Mouse (Mus musculus): ENCODE results near the gene Rnd1. TPM values are rescaled to one million over a fixed set of nuclear protein-coding genes. Genes with fewer than 3 reads are reported as not detected.

Rnd1 gene
- total and polyA plus RNA-seq, 2 experiments from 2014 or later, result 24.1 to 34.1 TPM

DNA sequence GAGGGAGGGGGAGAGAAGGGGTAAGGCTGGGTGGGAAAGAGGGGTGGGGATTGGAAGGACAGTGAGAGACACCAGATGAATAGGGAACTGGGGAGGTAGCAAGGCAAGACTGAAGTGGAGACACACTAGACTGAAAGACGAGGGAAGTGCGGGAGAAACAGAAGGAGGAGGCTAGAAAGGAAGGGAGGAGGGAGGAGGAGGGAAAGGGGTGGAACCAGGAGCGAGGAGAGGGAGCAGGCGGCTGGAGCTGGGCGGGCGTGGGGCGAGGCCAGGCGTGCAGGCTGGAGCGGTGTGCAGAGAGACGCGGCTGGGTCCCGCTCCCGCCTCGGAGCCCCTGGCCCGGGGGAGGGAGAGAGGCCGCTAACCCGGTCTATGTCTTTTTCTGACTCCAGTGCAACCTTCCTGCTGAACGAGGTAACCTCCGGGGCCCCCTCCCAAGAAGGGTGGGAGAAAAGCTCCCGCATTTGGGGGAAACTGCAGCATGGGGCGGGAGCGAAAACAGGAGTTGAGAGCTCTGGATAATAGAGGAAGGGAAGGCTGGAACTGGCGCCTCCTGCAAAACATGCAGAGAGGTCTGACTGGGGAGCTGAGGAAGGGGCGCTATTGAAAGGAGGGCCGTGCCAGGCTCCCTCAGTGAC is 45.0 kb downstream of the Rnd1 start:
- peaks cover 23% of the 10 kb centered on the region for H3K4me1 ChIP-seq (ENCODE audit: insufficient read depth)
- H3K4me3 ChIP-seq (ENCODE audit: low read depth, low read length), result peak overlapping the region; percentile 66
- H3K9me3 ChIP-seq (ENCODE audit: low read length), result no peaks in the 10 kb centered on the region
- 0 out of 2 replicates have a peak, but pooled peaks have one; percentile 4 for TF ChIP-seq CTCF (IDR thresholded peaks at IDR 0.05; ENCODE audit: low read depth)
- DNase-seq (peak; percentile 77), ATAC-seq (peak; percentile 45)
- peak overlapping the region; percentile 86 for H3K9ac ChIP-seq
- H3K4me2 ChIP-seq (ENCODE audit: low read depth), result peak overlapping the region; percentile 82
- no peaks in the 10 kb centered on the region for H3K27me3 ChIP-seq (ENCODE audit: insufficient read depth, low read length)
- no peaks in the 10 kb centered on the region for H3K36me3 ChIP-seq (ENCODE audit: insufficient read depth)
- 2% methylated on average over 25 of the region's 25 CpGs for WGBS
- peak overlapping the region; percentile 97 for H3K27ac ChIP-seq (ENCODE audit: low read depth, low read length)

- Histone ChIP-seq H3K9ac (peak overlapping the region; percentile 86), H3K36me3 (ENCODE audit: insufficient read depth) (no peaks in the 10 kb centered on the region), H3K4me2 (ENCODE audit: low read depth) (peak overlapping the region; percentile 82), H3K9me3 (ENCODE audit: low read length) (no peaks in the 10 kb centered on the region), H3K4me3 (ENCODE audit: low read depth, low read length) (peak overlapping the region; percentile 66), H3K27ac (ENCODE audit: low read depth, low read length) (peak overlapping the region; percentile 97), H3K27me3 (ENCODE audit: insufficient read depth, low read length) (no peaks in the 10 kb centered on the region), H3K4me1 (ENCODE audit: insufficient read depth) (peaks cover 16% of the 10 kb centered on the region)
- DNase-seq, result peak; percentile 86
- peak; percentile 94 for TF ChIP-seq CTCF (IDR thresholded peaks at IDR 0.05; ENCODE audit: low read depth)
- ATAC-seq, result peak; percentile 36
- 2% methylated on average over 18 of the region's 18 CpGs for WGBS
Observed at GRCm38 (mm10) chr15:98631493-98631892, 45.8 kb downstream of the Rnd1 start.

DNA sequence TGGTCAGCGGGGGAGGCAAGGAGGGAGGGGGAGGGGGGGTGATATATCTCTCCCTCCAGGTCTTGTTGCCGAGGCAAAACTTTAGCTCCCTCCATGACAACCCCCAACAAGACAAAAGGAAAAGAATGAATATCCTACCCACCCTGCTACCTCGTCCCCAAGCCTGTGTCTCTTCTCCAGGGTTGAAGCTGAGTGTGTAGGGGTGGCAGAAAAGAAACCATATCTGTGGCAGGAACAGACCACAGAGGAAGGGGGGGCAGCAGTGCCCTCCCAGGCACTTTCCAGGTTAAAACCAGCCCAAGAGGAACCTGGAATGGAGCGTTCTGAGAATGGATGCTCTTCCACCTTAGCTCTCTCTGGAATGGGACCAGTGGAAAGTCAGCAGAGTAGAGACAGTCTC is 46.7 kb downstream of the Rnd1 start, which contains the start of gene Cacnb3:
TSS of gene Cacnb3 (plus strand) at position 301 of the 400 bp plus-strand sequence.
- peak within 1 kb of the TSS; percentile 86 for H3K9ac ChIP-seq
- peak within 1 kb of the TSS; percentile 66 for H3K4me3 ChIP-seq (ENCODE audit: low read depth, low read length)
- H3K27ac ChIP-seq (ENCODE audit: low read depth, low read length), result peak within 1 kb of the TSS; percentile 97
- ATAC-seq (no peak), DNase-seq (no peak)
- no peaks in the 10 kb centered on the region for H3K9me3 ChIP-seq (ENCODE audit: low read length)
- peaks cover 11% of the 10 kb centered on the region for H3K4me1 ChIP-seq (ENCODE audit: insufficient read depth)
- H3K27me3 ChIP-seq (ENCODE audit: insufficient read depth, low read length), result no peaks in the 10 kb centered on the region
- H3K36me3 ChIP-seq (ENCODE audit: insufficient read depth), result no peaks in the 10 kb centered on the region
- 35% methylated on average over 4 of the region's 4 CpGs for WGBS
- peak within 1 kb of the TSS; percentile 82 for H3K4me2 ChIP-seq (ENCODE audit: low read depth)
- TF ChIP-seq CTCF (IDR thresholded peaks at IDR 0.05; ENCODE audit: low read depth), result no peak

DNA sequence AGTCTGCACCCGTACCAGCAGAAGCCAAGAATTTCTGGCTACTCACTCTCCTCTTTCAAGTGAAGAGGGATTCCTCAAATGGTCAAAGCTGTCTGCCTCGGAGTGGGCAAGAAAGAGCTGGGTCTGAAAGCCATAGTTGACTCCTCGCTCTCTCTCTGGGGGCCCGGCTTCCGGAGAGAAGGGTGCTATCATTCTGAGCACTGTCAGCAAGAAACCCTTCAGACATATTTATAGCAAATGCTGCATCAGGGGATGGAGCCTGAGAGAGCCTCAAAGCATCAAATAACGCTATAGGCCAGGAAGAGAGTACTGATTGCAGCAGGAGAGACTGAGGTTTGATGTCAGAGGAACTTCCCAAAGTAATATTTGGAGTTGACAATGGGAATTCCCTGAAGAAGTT is 47.8 kb downstream of the Rnd1 start:
- no peaks in the 10 kb centered on the region for H3K27me3 ChIP-seq (ENCODE audit: insufficient read depth, low read length)
- 67% methylated on average over 6 of the region's 6 CpGs for WGBS
- peaks cover 11% of the 10 kb centered on the region for H3K4me1 ChIP-seq (ENCODE audit: insufficient read depth)
- H3K9me3 ChIP-seq (ENCODE audit: low read length), result no peaks in the 10 kb centered on the region
- no peak for TF ChIP-seq CTCF (IDR thresholded peaks at IDR 0.05; ENCODE audit: low read depth)
- no peak overlapping the region for H3K4me2 ChIP-seq (ENCODE audit: low read depth)
- no peak overlapping the region for H3K27ac ChIP-seq (ENCODE audit: low read depth, low read length)
- H3K4me3 ChIP-seq (ENCODE audit: low read depth, low read length), result no peak overlapping the region
- ATAC-seq, result no peak
- DNase-seq, result no peak
- H3K36me3 ChIP-seq (ENCODE audit: insufficient read depth), result no peaks in the 10 kb centered on the region
- no peak overlapping the region for H3K9ac ChIP-seq

GRCm38 (mm10) chr15:98628589-98629254 is 48.5 kb downstream of the Rnd1 start:
- ATAC-seq (peak; percentile 30), DNase-seq (peak; percentile 57)
- no peak overlapping the region for H3K27ac ChIP-seq (ENCODE audit: low read depth, low read length)
- 5% methylated on average over 20 of the region's 20 CpGs for WGBS
- H3K4me1 ChIP-seq (ENCODE audit: insufficient read depth), result peaks cover 11% of the 10 kb centered on the region
- H3K27me3 ChIP-seq (ENCODE audit: insufficient read depth, low read length), result no peaks in the 10 kb centered on the region
- H3K36me3 ChIP-seq (ENCODE audit: insufficient read depth), result no peaks in the 10 kb centered on the region
- H3K9me3 ChIP-seq (ENCODE audit: low read length), result no peaks in the 10 kb centered on the region
- peak overlapping the region; percentile 41 for H3K4me2 ChIP-seq (ENCODE audit: low read depth)
- no peak for TF ChIP-seq CTCF (IDR thresholded peaks at IDR 0.05; ENCODE audit: low read depth)
- peak overlapping the region; percentile 3; the same call in 1 of the 2 replicates for H3K4me3 ChIP-seq (ENCODE audit: low read depth, low read length)
- peak overlapping the region; percentile 34 for H3K9ac ChIP-seq

GRCm38 (mm10) chr15:98626487-98627212 is 50.6 kb downstream of the Rnd1 start:
- ATAC-seq (no peak), DNase-seq (no peak)
- 0 out of 2 replicates have a peak, but pooled peaks have one; percentile 6 for TF ChIP-seq CTCF (IDR thresholded peaks at IDR 0.05; ENCODE audit: low read depth)
- Histone ChIP-seq H3K4me3 (ENCODE audit: low read depth, low read length) (no peak overlapping the region), H3K27ac (ENCODE audit: low read depth, low read length) (no peak overlapping the region), H3K36me3 (ENCODE audit: insufficient read depth) (no peaks in the 10 kb centered on the region), H3K4me1 (ENCODE audit: insufficient read depth) (peaks cover 11% of the 10 kb centered on the region), H3K9ac (no peak overlapping the region), H3K27me3 (ENCODE audit: insufficient read depth, low read length) (no peaks in the 10 kb centered on the region), H3K9me3 (ENCODE audit: low read length) (no peaks in the 10 kb centered on the region), H3K4me2 (ENCODE audit: low read depth) (no peak overlapping the region)
- WGBS, result 80% methylated on average over 7 of the region's 7 CpGs

Measured in forebrain, postnatal 0 days (tissue).